Mouse (Mus musculus): ENCODE measurements around the gene Zc3h12b.

DNA sequence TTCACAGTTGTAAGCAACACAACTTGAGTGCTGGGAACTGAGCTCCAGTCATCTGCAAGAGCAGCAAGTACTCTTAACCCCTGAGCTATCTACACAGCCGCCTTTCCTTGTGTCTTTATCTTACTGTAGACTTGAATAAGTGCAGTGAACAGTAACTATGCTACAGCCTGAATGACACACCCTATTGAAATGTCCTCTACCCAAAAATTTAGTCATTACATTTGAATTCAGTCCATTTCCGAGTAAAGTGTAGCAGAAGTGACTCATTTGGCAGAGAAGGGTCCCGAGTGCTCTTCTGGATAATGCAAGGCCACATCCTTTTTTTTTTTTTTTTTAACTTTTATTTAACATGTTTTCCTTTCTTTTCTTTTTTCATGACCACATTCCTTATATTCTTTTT is 191.2 kb downstream of the Zc3h12b start:
- no peak for TF ChIP-seq CTCF (IDR thresholded peaks at IDR 0.05; ENCODE audit: low read depth, low read length)
- no peak for TF ChIP-seq EP300 (IDR thresholded peaks at IDR 0.05; ENCODE audit: insufficient read depth, low read depth, low read length)

Data from ES-Bruce4 (cell line).